Mouse (Mus musculus): ENCODE results near the gene Ankrd42.
A peak's percentile ranks its signal among the peaks of the same experiment; 100 is the strongest.

Gene Ankrd42

GRCm38 (mm10) chr7:92580491-92581207 is 56.3 kb downstream of the Ankrd42 start:
- no peak for DNase-seq (ENCODE audit: low read depth in 2 of 2, low spot score in 2 of 2)

GRCm38 (mm10) chr7:92566775-92567174 is 70.2 kb downstream of the Ankrd42 start:
- DNase-seq (ENCODE audit: low read depth in 2 of 2, low spot score in 2 of 2) = no peak

GRCm38 (mm10) chr7:92560986-92561876 is 75.7 kb downstream of the Ankrd42 start, which contains the start of gene Ccdc90b:
Gene Ccdc90b (plus strand): TSS chr7:92561149.
- peak; percentile 71 to 78 for DNase-seq (ENCODE audit: low read depth in 2 of 2, low spot score in 2 of 2)

GRCm38 (mm10) chr7:92558744-92559143 is 78.2 kb downstream of the Ankrd42 start:
- no peak for DNase-seq (ENCODE audit: low read depth in 2 of 2, low spot score in 2 of 2)

GRCm38 (mm10) chr7:92550990-92551392 is 86.0 kb downstream of the Ankrd42 start:
- DNase-seq (ENCODE audit: low read depth in 2 of 2, low spot score in 2 of 2) = peak in 1 of 2 experiments; percentile 24

GRCm38 (mm10) chr7:92550248-92550989 is 86.5 kb downstream of the Ankrd42 start:
- no peak for DNase-seq (ENCODE audit: low read depth in 2 of 2, low spot score in 2 of 2)

GRCm38 (mm10) chr7:92546763-92547162 is 90.2 kb downstream of the Ankrd42 start:
- no peak for DNase-seq (ENCODE audit: low read depth in 2 of 2, low spot score in 2 of 2)

- no peak for DNase-seq (ENCODE audit: low read depth in 2 of 2, low spot score in 2 of 2)
Observed at GRCm38 (mm10) chr7:92532351-92533036, 104.4 kb downstream of the Ankrd42 start.

Data from CD8-positive naive resting alpha-beta T cell, adult 2 months (primary cell).